Mouse (Mus musculus): ENCODE measurements around the gene Haus8. TPM values are rescaled to one million over a fixed set of nuclear protein-coding genes. Genes with fewer than 3 reads are reported as not detected.
A peak's percentile ranks its signal among the peaks of the same experiment; 100 is the strongest.
"Not testable (repeated sequence)": the region's sequence is repeated elsewhere in the genome, so short reads cannot be mapped to it uniquely, and the experiment has no call there.

Haus8 gene
- polyA plus RNA-seq (2016; fragmentation: Nextera tagmentation; extraction: Ambion mirVana), result 51.5 and 52.3 TPM in 2 replicates

DNA sequence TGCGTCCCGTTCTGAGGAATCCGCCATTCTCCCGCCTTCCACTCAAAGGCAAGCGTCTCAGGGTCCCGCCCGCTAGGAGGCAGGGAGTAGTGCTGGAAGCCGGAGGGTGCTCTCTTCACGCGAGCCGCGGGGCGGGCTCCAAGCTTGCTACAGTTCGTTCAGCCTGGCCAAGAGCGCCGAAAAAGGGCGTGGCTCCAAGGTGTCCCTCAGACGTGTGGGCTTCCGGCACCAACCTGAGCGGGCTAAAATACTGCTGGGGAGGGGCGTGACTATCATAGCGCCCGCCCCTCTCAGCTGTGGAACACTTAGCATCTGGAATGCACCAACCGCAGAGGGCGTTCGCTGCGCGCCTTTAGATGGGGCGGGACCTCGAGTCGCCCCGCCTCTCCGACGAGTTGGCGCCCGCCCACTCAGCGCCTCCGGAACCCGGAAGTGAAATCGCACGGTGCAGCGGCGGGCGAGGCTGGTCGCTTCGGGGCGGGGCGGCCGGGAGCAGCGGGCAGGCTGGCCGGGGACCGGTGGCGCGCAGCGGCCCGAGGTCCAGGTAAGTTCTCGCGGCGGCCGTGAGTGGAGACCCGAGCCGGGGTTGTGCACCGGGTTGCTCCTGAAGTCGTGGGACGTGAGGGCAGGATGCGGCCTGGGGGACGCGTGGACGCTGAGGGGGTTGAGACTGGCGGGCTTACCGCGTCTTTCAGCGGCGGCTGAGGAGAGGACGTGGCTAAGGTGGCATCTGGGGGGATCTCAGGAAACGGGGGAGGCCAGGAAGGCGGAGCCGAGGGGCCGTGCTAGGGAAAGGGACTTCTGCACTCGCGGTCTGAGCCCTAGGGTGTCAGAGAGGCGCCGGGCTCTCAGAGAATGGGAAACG is at the start of gene Haus8, which contains the start of gene Myo9b:
TSS of gene Haus8 (minus strand) at position 649 of the 865 bp plus-strand sequence.
TSS of gene Myo9b (plus strand) at position 429 of the 865 bp plus-strand sequence.
- Histone ChIP-seq H3K4me1 (peaks cover 22% of the 10 kb centered on the region), H3K27me3 (replicated peaks) (no peaks in the 10 kb centered on the region), H3K4me2 (replicated peaks) (peak within 1 kb of the TSS; percentile 85), H3K4me3 (peak within 1 kb of the TSS; percentile 73), H3K36me3 (no peaks in the 10 kb centered on the region), H3K9ac (peak within 1 kb of the TSS; percentile 71), H3K27ac (peak within 1 kb of the TSS; percentile 47; the same call in 1 of the 2 replicates), H3K9me3 (no peaks in the 10 kb centered on the region)
- under 1% methylated on average over 84 of the region's 84 CpGs for WGBS
- peak; percentile 98 for ATAC-seq (ENCODE audit: low FRiP score, low read depth)

GRCm38 (mm10) chr8:71319760-71320159 is 47.0 kb upstream of the Haus8 start:
- ATAC-seq (ENCODE audit: low FRiP score, low read depth); H3K9ac ChIP-seq; H3K27ac ChIP-seq; H3K4me1 ChIP-seq; H3K27me3 ChIP-seq (replicated peaks); H3K4me2 ChIP-seq (replicated peaks); H3K9me3 ChIP-seq; H3K4me3 ChIP-seq: not testable (repeated sequence)
- H3K36me3 ChIP-seq, result peaks cover 49% of the 10 kb centered on the region
- WGBS, result 89% methylated on average over 2 of the region's 2 CpGs

- H3K36me3 ChIP-seq, result peaks cover 38% of the 10 kb centered on the region
- WGBS, result 89% methylated on average over 5 of the region's 5 CpGs
- H3K4me1 ChIP-seq, result not testable (repeated sequence)
Observed at GRCm38 (mm10) chr8:71318610-71319009, 45.9 kb upstream of the Haus8 start.

GRCm38 (mm10) chr8:71316486-71317031 is 43.8 kb upstream of the Haus8 start:
- no peak overlapping the region for H3K4me2 ChIP-seq (replicated peaks)
- peaks cover 3% of the 10 kb centered on the region; the same call in 1 of the 2 replicates for H3K4me1 ChIP-seq
- H3K27me3 ChIP-seq (replicated peaks), result no peaks in the 10 kb centered on the region
- H3K9me3 ChIP-seq, result no peaks in the 10 kb centered on the region
- no peak overlapping the region for H3K27ac ChIP-seq
- no peak overlapping the region for H3K4me3 ChIP-seq
- peaks cover 19% of the 10 kb centered on the region; the same call in 1 of the 2 replicates for H3K36me3 ChIP-seq
- no peak overlapping the region for H3K9ac ChIP-seq
- ATAC-seq (ENCODE audit: low FRiP score, low read depth), result no peak

More at GRCm38 (mm10) chr8:71318610-71319009, 45.9 kb upstream of the Haus8 start:
- not testable (repeated sequence) for H3K4me2 ChIP-seq (replicated peaks); H3K9ac ChIP-seq; H3K27me3 ChIP-seq (replicated peaks); H3K27ac ChIP-seq; H3K4me3 ChIP-seq; ATAC-seq (ENCODE audit: low FRiP score, low read depth); H3K9me3 ChIP-seq

DNA sequence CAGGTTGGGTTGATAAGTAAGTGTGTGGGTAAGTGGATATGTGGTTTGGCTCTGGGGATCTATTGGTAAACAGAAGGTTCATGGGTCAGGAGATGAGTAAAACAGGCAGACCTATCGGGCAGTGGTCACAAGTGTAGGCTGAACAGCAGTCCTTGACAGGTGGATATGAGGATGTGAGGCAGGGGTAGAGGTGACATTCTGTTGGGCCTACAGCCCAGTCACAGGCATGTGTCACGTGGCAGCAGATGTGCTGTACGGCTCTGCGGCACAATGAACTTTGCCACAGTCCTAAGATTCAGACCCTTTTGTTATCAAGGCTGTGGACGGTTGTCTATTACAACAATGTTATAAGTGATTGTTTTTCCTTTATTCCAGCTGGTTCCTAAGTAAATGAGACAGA is 43.2 kb upstream of the Haus8 start:
- no peak overlapping the region for H3K27ac ChIP-seq
- no peaks in the 10 kb centered on the region for H3K9me3 ChIP-seq
- peaks cover 19% of the 10 kb centered on the region; the same call in 1 of the 2 replicates for H3K36me3 ChIP-seq
- H3K27me3 ChIP-seq (replicated peaks), result no peaks in the 10 kb centered on the region
- H3K4me2 ChIP-seq (replicated peaks), result no peak overlapping the region
- H3K9ac ChIP-seq, result no peak overlapping the region
- ATAC-seq (ENCODE audit: low FRiP score, low read depth), result no peak
- no peak overlapping the region for H3K4me3 ChIP-seq
- peaks cover 3% of the 10 kb centered on the region; the same call in 1 of the 2 replicates for H3K4me1 ChIP-seq
- WGBS, result 93% methylated on average over 5 of the region's 5 CpGs

GRCm38 (mm10) chr8:71313951-71314350 is 41.2 kb upstream of the Haus8 start:
- H3K4me2 ChIP-seq (replicated peaks), result no peak overlapping the region
- H3K27me3 ChIP-seq (replicated peaks), result no peaks in the 10 kb centered on the region
- 91% methylated on average over 2 of the region's 2 CpGs for WGBS
- no peak for ATAC-seq (ENCODE audit: low FRiP score, low read depth)
- peaks cover 16% of the 10 kb centered on the region; the same call in 1 of the 2 replicates for H3K36me3 ChIP-seq
- peaks cover 3% of the 10 kb centered on the region; the same call in 1 of the 2 replicates for H3K4me1 ChIP-seq
- H3K27ac ChIP-seq, result no peak overlapping the region
- no peaks in the 10 kb centered on the region for H3K9me3 ChIP-seq
- no peak overlapping the region for H3K9ac ChIP-seq
- H3K4me3 ChIP-seq, result no peak overlapping the region

DNA sequence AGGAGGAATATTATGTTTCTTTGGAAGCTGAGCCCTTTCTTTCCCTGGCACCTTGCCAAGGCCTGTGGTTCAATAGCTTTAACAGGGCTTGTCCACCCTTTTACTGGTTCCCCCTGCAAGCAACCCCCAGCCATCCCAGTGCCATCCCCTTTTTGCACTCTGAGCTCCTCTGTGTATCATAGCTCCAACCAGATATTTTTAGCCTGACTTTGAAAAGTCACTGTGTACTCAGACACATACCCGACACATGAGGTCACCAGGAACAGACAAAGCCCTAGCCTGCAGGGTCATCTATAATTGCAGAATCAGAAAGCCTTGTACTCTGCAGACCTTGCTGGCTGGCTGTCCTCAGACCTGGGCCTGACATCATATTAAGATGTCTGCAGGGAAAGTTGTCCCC is 40.0 kb upstream of the Haus8 start:
- Histone ChIP-seq H3K36me3 (peaks cover 15% of the 10 kb centered on the region; the same call in 1 of the 2 replicates), H3K9me3 (no peaks in the 10 kb centered on the region), H3K27me3 (replicated peaks) (no peaks in the 10 kb centered on the region), H3K4me1 (peaks cover 3% of the 10 kb centered on the region; the same call in 1 of the 2 replicates), H3K27ac (no peak overlapping the region), H3K9ac (no peak overlapping the region), H3K4me3 (no peak overlapping the region), H3K4me2 (replicated peaks) (no peak overlapping the region)
- no peak for ATAC-seq (ENCODE audit: low FRiP score, low read depth)
- WGBS, result 55% methylated on average over 1 of the region's 1 CpGs

- H3K4me1 ChIP-seq, result peaks cover 3% of the 10 kb centered on the region; the same call in 1 of the 2 replicates
- no peak overlapping the region for H3K4me2 ChIP-seq (replicated peaks)
- ATAC-seq (ENCODE audit: low FRiP score, low read depth), result no peak
- H3K27ac ChIP-seq, result no peak overlapping the region
- peaks cover 5% of the 10 kb centered on the region; the same call in 1 of the 2 replicates for H3K36me3 ChIP-seq
- WGBS, result 86% methylated on average over 6 of the region's 6 CpGs
- H3K27me3 ChIP-seq (replicated peaks), result no peaks in the 10 kb centered on the region
- no peaks in the 10 kb centered on the region for H3K9me3 ChIP-seq
- no peak overlapping the region for H3K9ac ChIP-seq
- no peak overlapping the region for H3K4me3 ChIP-seq
Observed at GRCm38 (mm10) chr8:71310446-71310845, 37.7 kb upstream of the Haus8 start.

DNA sequence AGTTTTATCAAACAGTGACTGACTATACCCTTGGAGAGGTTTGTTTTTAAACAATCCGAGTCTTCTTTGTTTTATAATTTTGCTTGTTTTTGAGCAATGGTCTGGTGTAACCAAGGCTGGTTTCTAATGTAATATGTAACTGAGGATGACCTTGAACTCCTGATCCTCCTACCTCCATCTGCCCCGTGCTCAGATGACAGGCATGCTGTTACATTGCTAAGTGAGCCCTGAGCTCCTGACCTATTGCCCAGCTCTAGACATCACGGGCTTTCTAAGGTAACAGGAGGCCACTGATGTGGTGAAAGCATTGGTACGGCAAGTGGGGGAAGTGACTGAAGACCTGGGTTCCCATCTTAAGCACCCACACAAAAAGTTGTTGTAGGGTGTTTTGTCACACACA is 35.2 kb upstream of the Haus8 start:
- no peak overlapping the region for H3K4me2 ChIP-seq (replicated peaks)
- no peaks in the 10 kb centered on the region for H3K27me3 ChIP-seq (replicated peaks)
- no peaks in the 10 kb centered on the region for H3K9me3 ChIP-seq
- H3K27ac ChIP-seq, result no peak overlapping the region
- H3K4me3 ChIP-seq, result no peak overlapping the region
- no peak overlapping the region for H3K9ac ChIP-seq
- ATAC-seq (ENCODE audit: low FRiP score, low read depth), result no peak
- no peaks in the 10 kb centered on the region for H3K36me3 ChIP-seq
- peaks cover 3% of the 10 kb centered on the region; the same call in 1 of the 2 replicates for H3K4me1 ChIP-seq
- 94% methylated on average over 4 of the region's 4 CpGs for WGBS

DNA sequence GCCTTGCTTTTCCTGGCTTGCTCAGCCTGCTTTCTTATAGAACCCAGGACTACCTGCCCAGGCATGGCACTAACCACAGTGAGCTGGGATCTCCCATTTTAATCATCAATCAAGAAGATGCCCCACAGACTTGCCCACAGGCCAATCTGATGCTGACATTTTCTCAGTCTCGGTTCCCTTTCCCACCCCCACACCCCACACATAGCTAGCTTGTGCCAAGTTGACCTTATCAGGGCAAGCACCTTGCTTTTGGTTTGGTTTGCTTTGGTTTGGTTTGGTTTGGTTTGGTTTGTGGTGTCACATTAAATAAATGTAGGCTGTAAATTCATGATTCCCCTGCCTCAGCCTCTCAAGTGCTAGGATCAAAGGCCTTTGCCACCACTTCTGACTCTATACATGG is 34.6 kb upstream of the Haus8 start:
- no peak overlapping the region for H3K4me3 ChIP-seq
- H3K4me1 ChIP-seq, result no peaks in the 10 kb centered on the region
- ATAC-seq (ENCODE audit: low FRiP score, low read depth), result no peak
- no peaks in the 10 kb centered on the region for H3K27me3 ChIP-seq (replicated peaks)
- H3K27ac ChIP-seq, result no peak overlapping the region
- 90% methylated on average over 1 of the region's 1 CpGs for WGBS
- H3K9ac ChIP-seq, result no peak overlapping the region
- H3K4me2 ChIP-seq (replicated peaks), result no peak overlapping the region
- H3K36me3 ChIP-seq, result peaks cover 4% of the 10 kb centered on the region
- H3K9me3 ChIP-seq, result no peaks in the 10 kb centered on the region

- Histone ChIP-seq H3K36me3 (peaks cover 13% of the 10 kb centered on the region), H3K9me3 (no peaks in the 10 kb centered on the region), H3K4me1 (no peaks in the 10 kb centered on the region), H3K9ac (no peak overlapping the region), H3K27me3 (replicated peaks) (no peaks in the 10 kb centered on the region), H3K27ac (no peak overlapping the region), H3K4me3 (no peak overlapping the region), H3K4me2 (replicated peaks) (no peak overlapping the region)
- no peak for ATAC-seq (ENCODE audit: low FRiP score, low read depth)
- 78% methylated on average over 1 of the region's 1 CpGs for WGBS
Observed at GRCm38 (mm10) chr8:71305988-71306387, 33.3 kb upstream of the Haus8 start.

GRCm38 (mm10) chr8:71303632-71304031 is 30.9 kb upstream of the Haus8 start:
- Histone ChIP-seq H3K4me2 (replicated peaks) (no peak overlapping the region), H3K9ac (no peak overlapping the region), H3K4me1 (no peaks in the 10 kb centered on the region), H3K27me3 (replicated peaks) (no peaks in the 10 kb centered on the region), H3K27ac (no peak overlapping the region), H3K36me3 (peaks cover 15% of the 10 kb centered on the region), H3K4me3 (no peak overlapping the region), H3K9me3 (no peaks in the 10 kb centered on the region)
- WGBS, result 97% methylated on average over 1 of the region's 1 CpGs
- ATAC-seq (ENCODE audit: low FRiP score, low read depth), result no peak
